Mouse (Mus musculus): Measurements from ENCODE around the gene Sirpa.

- TF ChIP-seq CTCF (conservative IDR thresholded peaks at IDR 0.05; ENCODE audit: low read length) (no peak), NANOG (IDR thresholded peaks at IDR 0.05; ENCODE audit: borderline replicate concordance, low read length) (no peak)
Measured at GRCm38 (mm10) chr2:129596555-129597172, 4.0 kb downstream of the Sirpa start.
